Mouse (Mus musculus) layer of hippocampus, adult 11-12 months (tissue): ENCODE results near the gene Ppif.

Experiments used
- DNase-seq: peaks from one replicate; pipeline ENCODE4 v3.0.0; 2022; ENCODE audit warnings: low spot score

Ppif gene

DNA sequence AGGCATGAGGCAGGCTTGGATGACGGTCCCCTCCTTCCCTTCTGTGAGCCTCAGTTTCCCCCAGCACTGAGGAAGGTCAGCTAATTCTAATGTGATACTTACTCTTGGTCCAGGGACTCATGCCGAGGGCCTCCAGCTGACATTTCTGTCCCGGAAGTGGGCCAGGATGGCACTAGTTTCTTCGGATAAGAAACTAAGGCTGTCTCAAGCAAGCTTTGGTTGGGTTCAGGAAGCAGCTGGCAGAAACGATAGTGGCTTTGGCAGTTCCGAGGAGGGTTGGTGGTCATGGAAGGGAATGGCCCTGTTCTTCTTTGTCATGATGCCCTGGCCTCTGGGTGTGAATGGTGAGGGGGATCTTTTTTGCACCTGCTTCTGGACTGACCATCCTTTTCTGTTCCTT lies 1.1 kb downstream of the Ppif start:
- no peak for DNase-seq

DNA sequence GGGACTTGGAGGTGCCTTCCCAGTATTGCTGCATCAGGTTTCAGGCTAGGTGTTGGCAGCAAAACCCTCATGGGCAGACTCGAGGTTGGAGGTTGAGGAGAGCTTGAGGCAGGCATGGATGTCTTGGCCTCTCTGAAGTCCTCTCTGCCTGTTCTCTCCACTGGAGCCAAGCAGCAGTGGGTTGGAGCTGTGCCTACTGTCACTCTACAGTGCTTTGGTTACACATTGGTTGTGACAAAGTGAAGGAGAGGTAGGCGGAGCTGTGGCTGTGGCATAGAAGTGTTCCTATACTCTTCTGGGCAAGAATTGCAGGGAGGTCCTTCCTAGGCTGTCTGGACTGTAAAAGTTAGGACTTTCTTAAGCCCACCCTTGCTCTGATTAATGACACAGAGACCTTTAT lies 2.4 kb downstream of the Ppif start:
- no peak for DNase-seq

DNA sequence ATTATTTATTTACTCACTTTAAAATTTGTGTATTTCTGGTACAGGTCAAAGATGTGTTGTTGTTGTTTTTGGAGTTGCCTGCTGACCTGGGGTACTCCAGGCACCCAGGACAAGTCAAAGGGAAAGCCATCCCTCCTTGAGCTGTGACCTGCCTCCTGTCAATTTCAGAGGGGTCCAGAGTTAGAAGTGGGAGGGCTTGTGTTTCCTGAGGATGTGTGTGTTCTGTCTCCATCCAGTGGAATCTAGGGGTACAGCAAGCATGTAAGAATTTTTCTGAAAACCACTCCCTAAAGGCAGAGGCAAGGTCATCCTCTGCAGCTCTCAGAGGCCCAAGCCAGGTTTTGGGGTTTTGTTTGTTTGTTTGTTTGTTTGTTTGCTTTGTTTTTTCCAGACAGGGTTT lies 8.0 kb downstream of the Ppif start:
- DNase-seq = peak; percentile 45

DNA sequence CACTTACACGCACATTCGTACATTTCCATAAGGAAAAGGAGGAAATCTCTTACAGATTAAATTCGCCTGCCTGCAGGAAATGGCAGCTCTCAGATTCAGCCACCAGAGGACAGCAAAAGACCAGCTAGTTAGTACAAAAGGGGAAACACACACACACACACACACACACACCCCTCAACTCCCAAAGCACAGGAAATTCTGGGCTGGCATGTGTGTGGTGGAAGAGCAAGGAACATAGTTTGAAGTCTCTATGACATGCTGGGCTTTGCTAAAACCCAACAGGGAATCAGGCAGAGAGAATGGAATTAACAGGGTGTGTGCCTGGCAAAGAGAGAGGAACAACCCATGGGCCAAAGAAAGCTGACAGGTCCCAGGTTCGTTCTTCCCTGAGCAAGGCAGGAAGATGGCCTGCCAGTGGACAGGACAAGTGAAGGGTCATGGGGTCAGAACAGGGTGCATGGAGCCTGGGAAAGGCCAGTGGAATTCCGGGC lies 13.8 kb downstream of the Ppif start:
- peak; percentile 80 for DNase-seq

DNA sequence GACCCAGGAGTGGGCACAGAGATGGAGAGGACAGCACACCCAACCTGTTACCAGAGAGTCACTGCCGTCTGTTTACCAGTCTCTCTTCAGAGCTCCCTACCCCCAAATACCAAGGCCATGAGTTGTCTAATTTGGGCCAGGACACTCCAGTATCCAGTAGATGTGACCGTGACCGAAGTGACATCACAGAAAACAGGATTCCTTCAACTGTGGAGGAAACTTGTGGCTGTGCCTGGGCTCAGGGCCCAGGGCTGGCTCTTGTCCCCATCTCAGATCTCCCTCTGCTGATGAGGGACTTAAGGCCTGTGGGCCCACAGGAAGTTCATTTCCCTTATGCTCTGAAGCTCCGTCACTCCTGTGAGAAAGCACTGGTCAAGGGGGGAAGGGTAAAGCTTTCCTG lies 14.5 kb downstream of the Ppif start:
- DNase-seq = no peak

DNA sequence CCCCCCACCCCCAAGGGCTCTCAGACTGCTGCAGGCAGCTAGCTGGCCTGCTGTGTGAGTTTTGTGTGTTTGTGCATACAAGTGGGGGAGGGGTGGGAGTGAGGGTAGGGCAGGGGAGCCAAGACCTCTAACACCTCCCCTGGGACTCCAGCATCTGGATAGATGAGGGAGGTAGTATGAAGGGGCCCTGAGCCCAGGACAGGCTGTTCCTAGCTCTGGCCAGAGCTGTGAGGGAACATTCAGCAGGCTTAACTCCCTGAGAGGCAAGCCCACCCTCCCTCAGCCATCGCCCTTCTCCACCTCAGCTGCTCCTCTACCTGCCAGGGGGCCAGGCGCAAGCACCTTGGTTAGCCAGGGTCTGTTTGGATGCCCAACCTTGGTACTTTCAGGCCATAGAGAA lies 15.0 kb downstream of the Ppif start:
- DNase-seq = no peak

DNA sequence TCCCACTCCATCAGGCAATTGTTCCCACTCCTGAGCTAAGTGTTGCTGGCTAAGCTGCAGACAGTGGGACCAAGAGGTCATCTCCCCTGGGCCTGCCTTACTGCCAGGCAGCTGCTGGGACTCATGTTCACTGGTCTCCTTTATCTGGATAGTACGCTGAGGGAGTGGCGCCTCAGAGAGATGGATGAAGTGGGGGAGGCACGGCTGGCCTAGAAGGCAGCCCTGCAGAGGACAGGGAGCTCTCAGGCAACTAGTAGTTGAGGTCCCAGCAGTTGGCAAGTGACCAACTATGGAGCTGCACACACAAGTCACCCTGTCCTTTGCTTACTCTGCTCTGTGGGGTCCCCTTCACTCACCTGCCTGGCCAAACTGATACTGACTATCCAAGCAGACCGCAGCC lies 16.1 kb downstream of the Ppif start:
- DNase-seq = no peak

DNA sequence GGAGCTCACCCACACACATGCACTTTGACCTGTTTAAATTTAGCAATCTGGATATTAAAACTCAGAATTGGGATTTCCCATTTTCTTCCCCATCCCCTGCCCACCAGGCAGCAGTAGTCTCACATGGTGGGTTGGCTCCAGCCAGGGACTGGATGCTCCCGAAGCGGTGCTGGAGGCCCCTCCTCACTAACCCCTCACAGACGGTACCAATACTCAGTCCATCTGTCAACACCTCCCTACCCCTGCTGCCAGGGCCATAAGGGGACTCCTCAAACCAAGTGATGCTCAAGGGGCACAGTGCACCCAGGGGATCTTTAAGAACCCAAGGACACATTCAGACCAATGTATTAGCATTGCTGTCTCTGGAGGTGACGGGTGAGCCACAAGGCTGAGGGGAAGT lies 16.7 kb downstream of the Ppif start:
- no peak for DNase-seq

DNA sequence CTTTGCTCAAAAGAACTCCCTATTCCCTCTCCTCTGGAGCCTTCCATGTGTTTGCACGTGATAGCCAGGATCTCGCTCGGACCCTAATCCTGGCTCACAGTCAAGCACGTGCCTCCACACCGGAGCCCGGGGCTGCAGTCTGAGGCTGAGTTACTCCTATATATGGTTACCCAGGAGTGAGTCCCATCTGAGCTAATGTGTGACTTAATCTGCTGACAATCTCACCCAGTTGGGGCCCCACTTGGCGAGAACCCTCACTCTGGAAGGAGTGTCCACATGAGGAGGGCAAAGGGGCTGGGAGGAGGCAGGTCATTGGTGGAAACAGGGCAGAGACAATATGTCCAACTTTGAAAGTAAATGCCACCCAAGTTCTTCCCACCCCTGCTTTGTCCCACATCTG lies 17.2 kb downstream of the Ppif start:
- no peak for DNase-seq

DNA sequence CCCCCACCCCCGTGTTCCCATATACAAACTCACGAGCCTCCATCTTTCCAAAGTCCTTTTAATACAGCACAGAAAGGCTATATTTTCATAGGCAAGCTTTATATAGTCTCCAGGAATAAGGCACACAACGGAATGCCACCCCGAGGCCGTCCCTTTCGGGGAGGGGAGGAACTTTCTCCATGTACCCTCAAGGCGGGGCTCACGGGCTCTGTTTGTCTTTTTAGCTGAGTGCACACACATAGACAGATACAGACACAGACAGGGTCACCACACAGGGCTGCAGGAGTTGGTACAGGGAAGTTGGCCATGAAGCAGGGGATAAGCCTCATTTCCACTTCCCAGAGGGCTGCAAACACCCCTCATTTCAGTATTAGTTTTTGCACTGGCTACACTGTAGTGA lies 17.6 kb downstream of the Ppif start:
- DNase-seq = no peak

DNA sequence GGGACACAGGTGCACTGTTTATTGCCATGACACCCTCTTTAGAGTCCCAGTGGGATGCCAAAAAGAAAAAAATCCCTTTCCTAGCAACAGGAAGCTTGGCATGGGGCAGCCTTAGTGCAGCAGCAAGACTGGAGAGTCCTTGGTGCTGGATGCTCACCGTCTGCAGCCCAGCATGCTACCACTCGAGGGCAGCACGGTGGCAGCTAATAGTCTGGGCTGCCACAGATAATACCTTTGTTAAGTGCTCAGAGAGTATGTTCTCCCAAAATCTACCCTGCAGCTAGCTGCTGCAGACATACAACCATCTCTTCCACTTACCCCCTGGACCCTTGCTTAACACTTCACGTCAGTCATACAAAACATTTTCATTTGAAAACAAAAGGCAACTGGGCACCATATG lies 19.5 kb downstream of the Ppif start:
- DNase-seq = no peak

DNA sequence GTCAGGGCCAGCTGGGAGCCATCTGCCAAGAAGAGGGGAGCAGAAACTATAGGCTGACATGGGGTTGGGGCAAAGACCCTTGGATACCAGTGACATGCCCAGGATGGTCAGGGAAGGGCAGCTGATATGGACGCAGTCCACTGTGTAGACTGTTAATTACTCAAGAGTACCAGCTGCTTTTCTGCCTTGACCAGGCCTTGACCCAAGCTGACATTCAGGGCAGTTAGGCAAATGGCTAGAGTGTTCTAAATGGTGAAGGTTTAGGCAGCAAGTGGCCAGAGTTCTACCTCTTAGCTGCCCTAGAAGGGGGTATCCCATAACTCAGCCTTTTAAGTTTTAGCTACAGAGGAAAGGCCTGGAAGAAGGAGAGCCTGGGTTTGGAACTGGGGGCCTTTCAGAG lies 22.6 kb downstream of the Ppif start:
- no peak for DNase-seq

DNA sequence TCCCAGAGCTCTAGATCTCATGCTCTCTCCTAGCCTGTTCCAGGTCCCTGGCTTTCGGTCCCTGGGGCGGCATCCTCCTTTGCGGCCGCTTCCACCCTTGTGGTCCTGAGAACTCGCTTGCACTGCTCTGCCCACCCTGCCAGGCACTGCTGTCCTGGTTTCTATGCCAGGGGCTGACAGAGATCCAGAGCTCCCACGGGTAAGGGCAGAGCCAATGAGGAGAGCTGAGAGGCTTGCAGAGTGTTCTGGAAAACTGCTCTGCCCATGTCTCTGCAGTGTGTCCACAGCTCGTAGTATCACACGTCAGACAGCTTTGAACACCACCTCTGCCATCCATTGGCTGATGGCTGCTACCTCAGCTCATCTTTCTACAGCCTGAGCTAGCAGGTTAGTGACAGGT lies 23.8 kb downstream of the Ppif start:
- no peak for DNase-seq

DNA sequence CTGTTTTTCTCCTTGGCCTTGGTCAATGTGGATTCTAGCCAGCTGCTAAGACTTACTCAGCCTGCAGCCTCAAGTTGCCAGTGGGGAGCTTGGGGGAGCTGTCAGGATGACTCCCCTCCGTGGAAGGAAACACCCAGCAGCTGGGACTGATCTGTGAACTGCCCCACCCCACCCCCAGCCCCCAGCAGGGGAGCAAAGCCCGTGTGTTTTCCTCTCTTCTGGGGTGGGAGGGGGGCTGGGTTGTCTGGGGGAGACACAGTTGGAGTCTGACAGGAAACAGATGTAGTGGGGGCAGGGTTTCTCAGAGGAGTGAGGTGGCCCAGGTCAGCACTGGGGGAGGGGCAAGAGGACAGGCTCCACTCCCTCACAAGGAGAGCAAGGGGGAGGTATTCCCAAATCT lies 24.5 kb downstream of the Ppif start:
- no peak for DNase-seq

DNA sequence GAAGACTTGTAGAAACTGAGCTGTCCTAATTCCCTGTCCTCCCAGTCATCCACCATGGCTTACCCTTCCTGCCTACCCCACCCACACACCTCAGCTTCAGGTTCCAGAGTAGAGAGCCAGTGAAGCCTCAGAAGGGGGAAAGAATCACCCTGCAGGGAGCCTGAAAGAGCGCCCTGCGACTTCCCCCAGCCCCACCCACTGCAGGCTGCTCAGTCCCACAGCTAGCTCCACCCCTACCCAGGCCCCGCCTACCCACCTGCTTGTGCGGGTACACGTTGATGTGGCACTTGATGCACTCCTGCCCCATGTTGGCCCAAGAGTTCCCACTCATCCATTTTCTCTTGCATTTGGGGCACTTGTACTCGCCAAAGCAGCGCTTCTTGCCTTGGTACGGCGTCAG lies 25.4 kb downstream of the Ppif start:
- no peak for DNase-seq

DNA sequence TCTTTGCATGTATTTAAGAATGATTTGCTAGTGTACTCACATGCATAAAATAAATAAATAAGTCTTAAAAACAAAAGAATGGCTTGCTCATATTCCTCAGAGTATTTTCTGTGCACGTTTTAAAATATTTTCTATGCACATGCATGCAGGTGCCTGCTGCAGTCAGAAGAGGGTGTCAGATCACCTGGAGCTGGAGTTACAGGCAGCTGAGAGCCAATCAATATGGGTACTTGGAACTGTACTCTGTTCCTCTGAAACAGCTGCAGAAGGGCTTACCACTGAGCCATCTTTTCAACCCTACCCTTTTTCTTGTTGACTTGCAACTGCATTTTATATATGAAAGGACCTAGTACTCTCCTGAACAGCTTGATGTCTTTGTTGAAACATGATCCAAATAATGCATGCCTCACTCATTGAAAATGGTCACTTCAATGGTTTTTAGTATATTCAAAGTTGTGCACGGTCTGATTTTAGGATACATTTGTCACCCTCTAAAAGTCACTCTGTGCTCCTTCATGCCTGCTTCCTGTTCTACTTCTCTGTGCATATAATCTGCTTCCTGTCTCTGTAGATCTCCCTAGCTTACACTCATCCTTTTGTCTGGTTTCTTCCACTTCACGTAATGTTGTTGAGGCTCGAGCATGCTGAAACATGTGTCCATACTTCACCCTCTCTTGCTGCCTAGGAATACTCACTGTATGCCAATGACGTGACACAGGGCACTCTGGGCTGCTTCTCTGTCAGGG lies 27.2 kb downstream of the Ppif start:
- no peak for DNase-seq

DNA sequence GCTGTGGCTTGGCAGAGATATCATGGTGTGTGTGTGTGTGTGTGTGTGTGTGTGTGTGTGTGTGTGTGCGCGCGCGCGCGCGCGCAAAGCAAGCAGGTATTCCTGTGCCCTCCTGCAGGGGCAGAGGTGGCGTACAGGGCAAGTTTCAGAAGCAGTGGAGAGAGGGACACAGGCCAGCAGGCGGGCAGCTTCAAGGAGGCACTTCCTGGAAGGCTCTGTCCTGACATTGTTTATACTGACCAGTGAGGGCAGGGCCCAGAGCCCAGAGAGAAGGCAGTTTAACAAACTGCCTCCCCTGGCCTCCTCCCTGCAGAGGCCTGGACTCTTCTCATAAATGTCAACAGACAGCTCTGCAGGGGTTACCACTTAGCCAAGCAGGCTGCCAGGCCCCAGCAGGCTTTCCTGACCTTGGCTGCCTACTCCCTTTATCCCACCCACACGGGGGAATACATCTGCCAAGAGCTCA lies 31.1 kb downstream of the Ppif start:
- no peak for DNase-seq

DNA sequence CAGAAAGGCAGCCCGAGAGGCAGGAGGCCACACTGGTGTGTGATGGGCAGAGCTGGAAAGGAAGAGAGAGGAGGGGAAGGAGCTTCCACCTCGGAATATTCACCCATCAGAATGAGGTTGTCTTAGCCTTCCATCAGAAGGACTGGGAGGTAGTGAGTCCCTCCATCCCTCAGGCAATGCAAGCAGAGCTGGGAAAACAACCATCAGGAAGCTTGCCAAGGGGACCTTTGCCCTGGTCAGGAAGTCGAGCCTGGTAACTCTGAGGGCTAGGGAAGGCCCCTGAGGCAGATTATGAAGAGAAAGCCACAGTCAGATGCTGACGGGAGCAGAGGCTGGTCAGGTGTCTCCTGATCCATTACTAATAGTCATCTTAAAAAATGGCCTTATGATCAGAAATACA lies 31.7 kb downstream of the Ppif start:
- DNase-seq = no peak

DNA sequence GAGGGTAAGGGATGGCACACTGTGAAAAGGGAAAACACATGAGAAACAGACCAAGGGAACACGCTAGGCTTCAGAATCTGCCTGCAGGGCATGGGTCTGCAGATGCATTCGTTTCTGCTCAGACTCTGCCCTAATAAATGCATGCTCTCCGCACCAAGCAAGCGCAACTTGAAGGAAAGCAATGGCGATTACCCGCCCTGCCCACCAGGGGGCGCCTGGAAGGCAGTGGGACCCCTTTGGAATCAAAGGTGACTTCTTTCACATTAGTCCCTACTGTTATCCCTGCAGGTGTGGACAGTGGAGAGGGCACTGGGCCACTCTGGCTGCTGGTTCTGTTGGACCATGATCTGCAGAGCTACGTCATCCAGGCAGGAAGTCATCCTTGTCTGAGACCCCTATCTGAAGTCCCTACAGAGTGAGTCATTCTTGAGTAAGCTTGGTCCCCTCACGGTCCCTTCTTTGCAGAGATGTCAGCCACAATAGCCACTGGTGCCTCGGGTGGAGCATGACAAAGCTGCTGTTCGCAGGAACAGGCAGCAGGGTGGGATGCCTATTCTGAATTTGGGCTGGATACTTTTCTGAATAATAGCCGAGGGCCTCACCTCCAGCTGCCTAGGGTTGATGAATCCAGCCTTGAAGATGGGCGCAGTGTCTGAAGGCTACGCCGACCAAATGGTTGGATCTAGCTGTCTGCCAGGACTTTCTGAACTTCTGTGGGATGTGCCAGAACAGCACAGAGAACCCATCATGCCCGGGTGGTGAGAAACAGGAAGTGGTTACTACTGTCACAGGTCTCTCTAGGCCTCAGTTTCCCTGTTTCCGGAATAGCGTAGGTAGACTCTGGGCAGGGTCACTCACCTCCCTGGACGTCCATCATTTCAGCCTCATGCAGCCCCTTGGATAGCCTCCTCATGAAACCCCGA lies 32.5 kb downstream of the Ppif start:
- DNase-seq = peak; percentile 54

DNA sequence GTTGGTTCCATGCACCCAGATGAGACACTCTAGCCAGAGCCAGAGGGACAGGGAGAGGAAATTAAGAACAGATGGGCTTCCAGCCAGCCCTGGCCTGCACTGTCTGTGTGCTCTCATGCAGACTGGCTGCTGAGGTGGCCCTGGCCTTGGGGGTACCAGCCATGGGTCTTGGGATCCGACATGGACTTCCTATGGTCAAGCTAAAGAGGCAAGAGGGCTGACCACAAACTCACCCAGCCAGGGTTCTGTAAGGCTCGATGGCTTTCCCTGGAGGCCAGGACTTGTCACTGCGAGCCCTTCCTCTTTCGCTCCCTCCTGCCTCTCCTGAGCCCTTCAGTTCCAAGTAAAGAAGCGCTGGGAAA lies 33.2 kb downstream of the Ppif start:
- no peak for DNase-seq

DNA sequence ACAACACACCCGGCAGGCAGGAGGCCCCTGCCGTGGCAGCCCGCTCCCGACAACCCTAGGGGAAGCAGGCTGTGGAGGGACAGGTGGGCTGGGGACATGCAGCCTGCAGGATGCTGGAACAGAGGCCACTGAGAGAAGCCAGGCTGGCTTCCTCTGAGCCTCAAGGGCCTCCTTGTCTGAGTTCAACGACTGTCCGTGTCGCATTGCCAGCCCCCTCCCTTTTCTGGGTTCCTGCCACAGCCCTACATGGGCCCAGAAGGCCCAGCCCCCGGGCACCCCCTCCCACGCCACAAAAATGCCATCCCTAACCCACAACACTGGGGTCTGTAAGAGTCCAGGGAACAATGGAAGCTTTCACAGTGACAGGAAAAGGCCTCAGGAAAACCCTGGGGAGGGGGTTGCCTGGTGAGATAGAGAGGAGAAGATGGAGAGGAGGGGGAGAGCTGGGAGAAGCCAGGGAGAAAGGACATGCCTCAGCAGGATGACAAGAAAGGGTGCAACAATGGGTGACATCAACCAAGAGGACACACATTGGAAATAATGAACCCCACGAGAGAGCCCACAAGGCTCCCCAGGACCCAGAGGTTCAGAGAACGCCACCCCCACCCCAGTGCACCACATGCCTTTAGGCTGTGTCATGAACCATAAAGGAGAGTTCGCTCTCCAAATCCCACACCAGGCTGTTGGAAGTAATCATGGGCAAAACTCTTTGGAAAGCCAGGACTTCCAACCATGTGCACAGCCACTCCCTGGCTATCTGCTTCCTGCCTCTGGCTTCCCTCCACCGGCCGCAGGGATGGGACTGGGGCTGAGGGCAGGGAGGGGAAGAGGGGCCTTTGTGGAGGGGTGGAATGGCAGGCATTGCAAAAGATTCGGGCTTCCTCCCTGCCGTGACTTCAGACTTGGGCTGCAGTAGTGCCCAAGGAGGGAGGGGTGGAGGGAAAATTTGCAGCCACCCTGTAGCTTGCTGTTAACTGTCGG lies 41.1 kb downstream of the Ppif start:
- DNase-seq = peak; percentile 44

DNA sequence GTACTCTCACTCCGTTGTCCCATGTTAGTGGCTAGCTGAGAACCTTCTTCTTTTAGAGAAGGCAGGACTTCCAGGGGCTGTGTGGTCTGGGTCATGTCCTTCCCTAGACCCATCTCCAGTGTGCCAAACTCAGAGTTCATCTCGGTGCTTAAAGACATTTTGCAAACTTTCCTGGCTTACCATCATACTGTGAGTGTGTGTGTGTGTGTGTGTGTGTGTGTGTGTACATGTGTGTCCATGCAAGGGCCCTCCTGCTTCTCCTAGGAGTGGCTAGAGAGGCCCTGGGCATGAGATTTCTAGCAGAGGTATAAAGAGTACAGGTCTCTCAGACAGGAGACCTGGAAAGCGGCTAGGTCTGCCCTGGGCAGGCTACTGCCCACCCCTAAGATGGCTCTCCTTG lies 42.2 kb downstream of the Ppif start:
- no peak for DNase-seq
